Mouse (Mus musculus) right cerebral cortex, adult 2 months (tissue): ENCODE data around the gene Xylb.
A peak's percentile ranks its signal among the peaks of the same experiment; 100 is the strongest.

Experiments used
- DNase-seq, 2 experiments: peaks; one replicate each; pipeline ENCODE4 v3.0.0; 2021 to 2022; ENCODE audit warnings: low spot score in 2 of 2

Xylb gene

DNA sequence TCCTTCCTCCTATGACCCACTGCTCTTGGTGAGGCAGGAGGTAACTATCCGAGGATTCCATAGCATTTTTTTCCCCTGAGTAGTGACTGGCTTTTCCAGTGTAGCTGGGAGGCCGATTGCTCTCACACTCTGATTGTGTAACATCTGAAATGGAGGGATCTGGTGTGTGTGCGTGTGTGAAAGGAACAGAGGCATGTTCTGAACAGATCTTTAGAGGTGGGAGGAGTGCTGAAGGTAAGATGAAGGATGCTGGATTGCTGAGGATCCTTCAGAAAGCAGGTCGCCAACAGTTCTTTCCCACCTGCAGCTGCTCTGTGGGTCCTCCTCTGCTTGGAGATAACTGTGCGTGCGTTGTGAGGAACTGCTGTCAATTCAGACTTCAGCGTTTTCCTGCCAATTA is 44.2 kb downstream of the Xylb start:
- DNase-seq = peak in 1 of 2 experiments; percentile 46

- peak; percentile 87 to 93 for DNase-seq
Measured at GRCm38 (mm10) chr9:119401801-119402214, 44.6 kb downstream of the Xylb start, which contains the start of gene Acvr2b. TSS of gene Acvr2b (plus strand) at chr9:119402118.

- peak; percentile 29 to 49 for DNase-seq
Measured at GRCm38 (mm10) chr9:119402253-119403235, 45.4 kb downstream of the Xylb start.

- peak; percentile 19 to 40 for DNase-seq
Measured at GRCm38 (mm10) chr9:119403236-119403641, 46.1 kb downstream of the Xylb start.

DNA sequence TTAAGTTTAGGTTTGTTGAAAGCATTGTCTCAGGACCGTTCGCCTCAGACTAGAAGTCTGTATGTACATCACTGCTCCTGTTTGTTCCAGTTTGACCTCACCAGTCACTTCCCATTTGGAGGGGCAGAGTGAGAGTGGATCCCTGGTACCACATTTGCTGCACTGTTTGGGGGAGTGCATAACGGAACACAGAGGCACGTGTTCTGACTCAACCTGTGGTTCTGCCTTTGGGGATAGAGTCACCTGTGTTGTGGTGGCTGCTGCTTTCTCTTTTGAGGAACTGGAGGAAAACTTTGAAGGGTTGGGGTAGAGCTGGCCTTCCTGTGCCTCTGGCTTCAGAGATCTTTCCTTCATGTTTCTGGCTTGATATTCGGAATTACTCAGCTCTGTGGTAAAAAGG is 46.9 kb downstream of the Xylb start:
- DNase-seq = no peak

DNA sequence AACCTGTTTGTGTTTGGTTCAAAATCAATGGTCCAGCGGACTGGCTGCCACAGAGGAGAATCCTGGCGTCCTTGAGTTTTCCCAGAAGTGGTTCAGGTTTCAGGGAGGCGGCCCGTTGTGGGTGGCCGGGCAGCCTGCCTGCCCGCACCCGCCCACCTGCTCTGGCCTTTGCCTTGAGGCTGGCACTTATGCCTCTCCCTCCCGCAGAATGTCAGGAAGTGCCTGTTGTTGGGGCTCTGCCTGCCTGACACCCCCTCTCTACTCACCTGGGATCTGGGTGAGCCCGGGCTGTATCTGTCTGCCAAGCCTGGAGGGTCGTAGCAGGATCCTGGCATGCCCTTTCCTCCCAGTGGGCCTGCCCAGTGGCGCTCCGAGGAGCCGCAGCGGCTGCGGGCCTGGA is 50.7 kb downstream of the Xylb start:
- DNase-seq = no peak

GRCm38 (mm10) chr9:119408898-119409664 is 51.9 kb downstream of the Xylb start:
- DNase-seq = peak; percentile 20 to 32

DNA sequence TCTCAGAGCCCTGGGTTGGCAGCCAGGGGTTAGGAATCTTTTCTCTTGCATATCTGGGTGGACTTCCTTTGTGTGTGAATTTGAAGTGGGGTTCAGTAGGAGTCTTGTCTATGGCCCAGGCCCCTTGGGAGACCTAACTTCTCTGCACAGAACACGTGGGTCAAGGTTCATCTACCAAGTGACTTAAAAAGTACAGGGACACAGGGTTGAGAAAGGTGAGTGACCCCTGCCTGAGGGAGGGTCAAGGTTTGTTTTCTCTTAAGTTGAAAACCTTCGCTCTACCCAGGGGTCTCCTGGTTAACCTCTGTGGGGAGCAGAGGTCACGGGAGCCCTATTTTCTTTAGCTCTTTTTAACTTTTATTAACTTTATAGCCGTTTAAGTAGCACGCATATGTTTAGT is 52.7 kb downstream of the Xylb start:
- DNase-seq = no peak

DNA sequence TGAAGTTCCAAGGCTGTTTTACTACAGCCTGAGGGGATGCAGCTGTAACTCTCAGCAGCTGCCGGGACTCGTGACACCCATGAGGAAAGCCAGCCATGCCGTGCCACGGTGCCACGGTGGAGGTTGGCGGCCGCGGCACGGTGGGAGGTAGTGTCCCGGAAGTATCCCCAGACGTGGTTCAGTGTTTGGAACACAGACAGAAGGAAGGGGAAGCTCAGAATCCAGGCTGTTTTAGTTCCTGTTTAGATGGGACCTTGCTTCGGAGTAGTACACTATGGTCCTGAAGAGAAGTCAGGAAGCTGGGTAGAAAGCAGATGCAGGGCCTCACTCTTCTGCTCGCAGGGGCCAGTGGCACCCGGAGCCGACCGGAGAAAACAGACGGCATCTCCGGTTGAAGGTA is 60.8 kb downstream of the Xylb start:
- DNase-seq = no peak

DNA sequence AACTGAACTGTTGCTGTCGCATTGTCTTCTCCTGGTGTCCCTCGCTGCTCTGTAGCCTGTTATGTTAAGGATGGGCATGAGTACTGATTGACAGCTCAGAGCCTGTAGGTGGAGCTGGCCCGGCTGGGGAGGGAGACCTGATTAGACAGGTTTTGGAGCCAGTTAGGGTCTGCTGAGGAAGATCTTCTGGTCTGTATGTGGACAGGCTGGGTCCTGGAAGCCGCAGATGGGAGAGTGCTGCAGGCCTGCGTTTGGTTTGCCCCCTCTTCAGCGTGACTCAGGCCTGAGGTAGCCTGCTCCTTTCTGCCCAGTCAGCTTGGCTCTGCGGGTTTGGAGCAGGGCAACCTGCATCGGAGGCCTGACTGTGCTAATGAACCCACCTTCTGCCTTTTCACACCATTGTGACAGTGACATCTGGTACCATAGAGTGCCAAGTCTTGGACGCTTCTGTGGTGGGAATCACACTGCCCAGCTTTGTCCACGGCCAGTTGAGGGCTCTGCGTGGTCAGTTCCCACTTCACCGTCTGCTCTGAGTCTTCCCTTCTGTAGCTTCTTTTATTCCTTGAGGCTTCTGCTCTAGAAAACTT is 62.8 kb downstream of the Xylb start:
- DNase-seq = no peak

GRCm38 (mm10) chr9:119425217-119425975 is 68.2 kb downstream of the Xylb start:
- no peak for DNase-seq

DNA sequence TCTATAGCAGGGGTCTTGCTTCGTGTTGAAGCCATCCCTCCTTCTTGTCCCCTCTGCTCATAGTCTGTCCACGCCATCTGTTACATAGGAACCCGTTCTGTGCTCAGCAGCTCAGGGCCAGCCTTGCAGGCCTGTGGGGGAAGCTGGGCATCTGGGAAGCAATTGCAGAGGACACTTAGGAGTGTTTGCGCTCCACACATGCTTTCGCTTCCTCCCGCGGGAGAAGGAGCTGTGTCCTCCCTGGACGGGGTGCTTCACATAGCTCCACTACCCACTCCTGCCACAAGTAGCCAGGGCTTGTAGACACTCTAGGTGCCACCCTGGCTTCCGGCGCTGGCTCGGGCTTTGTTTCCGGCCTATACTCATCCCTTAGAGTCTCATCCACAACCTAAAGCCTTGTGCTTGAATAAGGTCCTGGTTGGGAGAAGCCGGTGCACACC is 68.8 kb downstream of the Xylb start:
- no peak for DNase-seq

DNA sequence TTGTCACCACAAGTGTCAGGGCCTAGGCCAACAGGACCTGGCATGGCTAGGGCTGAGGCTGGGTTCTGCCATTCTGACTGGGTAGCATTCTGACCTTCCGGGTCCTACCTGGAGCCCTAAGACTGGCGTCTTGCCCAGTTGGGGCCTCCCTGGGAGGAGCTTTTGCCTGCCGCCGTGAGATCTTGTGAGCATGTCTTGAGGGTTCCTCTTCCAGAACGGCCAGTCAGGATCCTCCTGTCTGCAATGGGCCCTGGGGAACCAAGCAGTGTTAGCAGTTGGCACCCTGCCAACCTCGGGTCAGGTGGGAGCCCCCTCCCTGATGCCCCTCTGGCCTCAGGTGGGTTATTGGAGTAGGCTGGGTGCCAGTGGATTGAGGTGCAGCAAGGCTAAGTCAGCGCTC is 69.3 kb downstream of the Xylb start:
- DNase-seq = no peak

GRCm38 (mm10) chr9:119430311-119430710 is 73.1 kb downstream of the Xylb start:
- DNase-seq = peak; percentile 83 to 86

GRCm38 (mm10) chr9:119435855-119436254 is 78.7 kb downstream of the Xylb start:
- DNase-seq = no peak

GRCm38 (mm10) chr9:119438065-119438464 is 80.9 kb downstream of the Xylb start:
- no peak for DNase-seq

- DNase-seq = no peak
Measured at GRCm38 (mm10) chr9:119438498-119439000, 81.4 kb downstream of the Xylb start.
